11 mouse cellular contexts compared by ENCODE assay signal in genomic region chr2:73049001-73049684, GRCm38 (mm10).
DNase-seq lines count a peak whose midpoint lies in the region; ATAC-seq and TF ChIP-seq lines count a peak whose summit lies in the region.
"Had no signal": no experiment of that assay in that cellular context is flagged by ENCODE, and none has a peak within 500 bp of the region (broad histone marks: within the 10 kb centered on the region; RNA-seq: fewer than 3 reads in every experiment).

No protein-coding gene starts in this region.

- intact Hi-C loops in left cerebral cortex, postnatal 10 days (cut with DNase I) = no loop called here

- no peaks in the 10 kb centered on the region for H3K9me3 ChIP-seq in MEL (replicated peaks; ENCODE audit: insufficient read depth, low read length)
- no peaks in the 10 kb centered on the region; the same call in 1 of the 2 replicates for H3K9me3 ChIP-seq in hindbrain, embryonic 12.5 days (replicated peaks)
- H3K9me3 ChIP-seq in midbrain, embryonic 15.5 days = no peaks in the 10 kb centered on the region

- H3K4me3 ChIP-seq in MEL (ENCODE audit: control insufficient read depth in 1 of 2, insufficient read depth in 1 of 2, low read depth in 2 of 2, low read length in 2 of 2) = peak overlapping the region in 1 of 2 experiments; percentile 54; a peak in 2 of 4 replicates
- no peak overlapping the region for H3K4me3 ChIP-seq in hindbrain, embryonic 12.5 days
- H3K4me3 ChIP-seq in midbrain, embryonic 15.5 days = no peak overlapping the region
- H3K4me3 ChIP-seq: midbrain, embryonic 12.5 days had no signal

- TF ChIP-seq POLR2A in MEL (IDR thresholded peaks at IDR 0.05; ENCODE audit: control insufficient read depth in 1 of 2, insufficient read depth in 1 of 2, low read depth in 1 of 2, low read length in 2 of 2, poor library complexity in 1 of 2) = no peak

- no peaks in the 10 kb centered on the region for H3K27me3 ChIP-seq in MEL (ENCODE audit: control insufficient read depth in 1 of 2, insufficient read depth in 2 of 2, low read length in 2 of 2)
- H3K27me3 ChIP-seq in hindbrain, embryonic 12.5 days = no peaks in the 10 kb centered on the region
- no peaks in the 10 kb centered on the region for H3K27me3 ChIP-seq in midbrain, embryonic 15.5 days (replicated peaks)

- no peak for TF ChIP-seq CTCF in MEL (IDR thresholded peaks at IDR 0.05 in 2 of 3, conservative IDR thresholded peaks at IDR 0.05 in 1 of 3; ENCODE audit: control insufficient read depth in 1 of 3, insufficient read depth in 1 of 3, low read depth in 2 of 3, low read length in 3 of 3, poor library complexity in 1 of 3, severe bottlenecking in 1 of 3)

- no peak overlapping the region for H3K27ac ChIP-seq in MEL (ENCODE audit: control insufficient read depth, low read depth, low read length)
- H3K27ac ChIP-seq in hindbrain, embryonic 12.5 days = no peak overlapping the region
- H3K27ac ChIP-seq in midbrain, embryonic 15.5 days = no peak overlapping the region
- H3K27ac ChIP-seq: midbrain, embryonic 12.5 days had no signal

- peak; percentile 85 for ATAC-seq in granulocyte monocyte progenitor cell, adult 5-6 weeks (replicated peaks; ENCODE audit: poor library complexity, severe bottlenecking)
- ATAC-seq in megakaryocyte progenitor cell, adult 5-6 weeks (replicated peaks; ENCODE audit: poor library complexity) = peak; percentile 76
- ATAC-seq in hindbrain, embryonic 12.5 days (ENCODE audit: low FRiP score) = no peak
- no peak for ATAC-seq in midbrain, embryonic 15.5 days (replicated peaks)

- peaks cover 6 to 13% of the 10 kb centered on the region in 2 experiments for H3K4me1 ChIP-seq in MEL (ENCODE audit: control insufficient read depth in 1 of 2, insufficient read depth in 2 of 2, low read length in 2 of 2)
- H3K4me1 ChIP-seq in hindbrain, embryonic 12.5 days = no peaks in the 10 kb centered on the region
- H3K4me1 ChIP-seq in midbrain, embryonic 15.5 days = no peaks in the 10 kb centered on the region

- 64% methylated on average over 6 of the region's 6 CpGs for WGBS in hindbrain, embryonic 12.5 days
- WGBS in midbrain, embryonic 15.5 days = 69% methylated on average over 6 of the region's 6 CpGs

- peaks cover 0 to 9% of the 10 kb centered on the region in 2 experiments; a peak in 2 of 4 replicates for H3K36me3 ChIP-seq in MEL (ENCODE audit: control insufficient read depth in 1 of 2, insufficient read depth in 2 of 2, low read length in 2 of 2)
- no peaks in the 10 kb centered on the region for H3K36me3 ChIP-seq in hindbrain, embryonic 12.5 days
- no peaks in the 10 kb centered on the region for H3K36me3 ChIP-seq in midbrain, embryonic 15.5 days (replicated peaks)
- H3K36me3 ChIP-seq: midbrain, embryonic 12.5 days had no signal

- no peak for TF ChIP-seq EP300 in MEL (IDR thresholded peaks at IDR 0.05; ENCODE audit: low read depth in 1 of 2, low read length in 2 of 2)

- peak; percentile 97 for DNase-seq in heart, adult 11 months
- no peak for DNase-seq in heart, postnatal 4 days
- no peak for DNase-seq in MEL (ENCODE audit: low read depth, low spot score)
- no peak for DNase-seq in left cerebral cortex, postnatal 10 days (ENCODE audit: extremely low spot score in 1 of 2, low spot score in 2 of 2)
- DNase-seq: kidney, adult 11 months; right cerebral cortex, postnatal 14 days had no signal

- H3K4me2 ChIP-seq in hindbrain, embryonic 12.5 days (replicated peaks) = no peak overlapping the region
- H3K4me2 ChIP-seq in midbrain, embryonic 15.5 days = no peak overlapping the region
- H3K4me2 ChIP-seq: midbrain, embryonic 12.5 days had no signal

- no peak for TF ChIP-seq RAD21 in MEL (IDR thresholded peaks at IDR 0.05; ENCODE audit: low read depth, low read length)

- H3K79me2 ChIP-seq in MEL (ENCODE audit: control insufficient read depth, insufficient read depth, low read length, poor library complexity) = no peaks in the 10 kb centered on the region

- peak overlapping the region; percentile 21; the same call in 1 of the 2 replicates for H3K9ac ChIP-seq in MEL (ENCODE audit: control insufficient read depth, low read depth, low read length, poor library complexity, severe bottlenecking)
- no peak overlapping the region for H3K9ac ChIP-seq in hindbrain, embryonic 12.5 days
- H3K9ac ChIP-seq in midbrain, embryonic 15.5 days = no peak overlapping the region
- H3K9ac ChIP-seq: midbrain, embryonic 12.5 days had no signal

TF ChIP-seq in MEL, 35 proteins besides CTCF, POLR2A, EP300 and RAD21:
- no peak for TF ChIP-seq GABPA (IDR thresholded peaks at IDR 0.05; ENCODE audit: low read depth, low read length)
- no peak for TF ChIP-seq ETS1 (IDR thresholded peaks at IDR 0.05; ENCODE audit: low read depth, low read length)
- TF ChIP-seq POLR2AphosphoS5 (IDR thresholded peaks at IDR 0.05; ENCODE audit: borderline replicate concordance, low read depth, low read length) = no peak
- TF ChIP-seq SIN3A (IDR thresholded peaks at IDR 0.05; ENCODE audit: low read length) = no peak
- TF ChIP-seq MXI1 (IDR thresholded peaks at IDR 0.05; ENCODE audit: low read depth, low read length) = no peak
- no peak for TF ChIP-seq TBP (IDR thresholded peaks at IDR 0.05; ENCODE audit: low read depth, low read length)
- no peak for TF ChIP-seq BHLHE40 (IDR thresholded peaks at IDR 0.05; ENCODE audit: borderline replicate concordance, low read depth, low read length)
- no peak for TF ChIP-seq ZMIZ1 (IDR thresholded peaks at IDR 0.05; ENCODE audit: low read depth, low read length)
- no peak for TF ChIP-seq RCOR1 (IDR thresholded peaks at IDR 0.05; ENCODE audit: low read depth, low read length)
- TF ChIP-seq ELF1 (IDR thresholded peaks at IDR 0.05; ENCODE audit: low read depth, low read length) = no peak
- TF ChIP-seq E2F4 (IDR thresholded peaks at IDR 0.05; ENCODE audit: borderline replicate concordance, low read depth, low read length) = no peak
- TF ChIP-seq MEF2A (IDR thresholded peaks at IDR 0.05; ENCODE audit: extremely low read depth, insufficient replicate concordance, low read depth, low read length, poor library complexity, severe bottlenecking) = no peak
TF ChIP-seq in MEL: peak in this region for 0.

Comparison
In these comparisons a context has a peak if more than half of its experiments do, and no peak if none do; other contexts are left out.
1. ATAC-seq: peak in granulocyte monocyte progenitor cell, adult 5-6 weeks (single experiment) and megakaryocyte progenitor cell, adult 5-6 weeks (single experiment); none in hindbrain, embryonic 12.5 days (single experiment) and midbrain, embryonic 15.5 days (single experiment).